Mouse (Mus musculus) forebrain, embryonic 13.5 days (tissue): Measurements from ENCODE around the gene Prdm1. TPM values are rescaled to one million over a fixed set of nuclear protein-coding genes. Genes with fewer than 3 reads are reported as not detected.
A peak's percentile ranks its signal among the peaks of the same experiment; 100 is the strongest.

ENCODE experiments used
- ATAC-seq: fragments of 200-750 bp; cut with Nextera tagmentation; 2 replicates; pipeline ENCODE4 v1.8.0; 2017
- H3K27ac ChIP-seq: fragments of 300-500 bp; sonication (generic); 2 replicates; pipeline ENCODE4 v1.5.1; 2015; ENCODE audit warnings: inconsistent platforms, mild to moderate bottlenecking, moderate library complexity
- H3K27me3 ChIP-seq: fragments of 300-500 bp; sonication (generic); 2 replicates; pipeline ENCODE4 v1.6.1; 2015; ENCODE audit warnings: mild to moderate bottlenecking, inconsistent platforms
- H3K36me3 ChIP-seq: fragments of 300-500 bp; sonication (generic); 2 replicates; pipeline ENCODE4 v1.6.1; 2015; ENCODE audit warnings: mild to moderate bottlenecking, inconsistent platforms; ENCODE audit not compliant: poor library complexity, severe bottlenecking
- H3K4me1 ChIP-seq: fragments of 300-500 bp; sonication (generic); 2 replicates; pipeline ENCODE4 v1.6.1; 2015; ENCODE audit warnings: inconsistent platforms
- H3K4me2 ChIP-seq: fragments of 300-500 bp; sonication (generic); 2 replicates; pipeline ENCODE4 v1.6.1; 2015; ENCODE audit warnings: inconsistent platforms, mild to moderate bottlenecking, moderate library complexity
- H3K4me3 ChIP-seq: fragments of 300-500 bp; sonication (generic); 2 replicates; pipeline ENCODE4 v1.5.1; 2015; ENCODE audit warnings: mild to moderate bottlenecking, inconsistent platforms
- H3K9ac ChIP-seq: fragments of 300-500 bp; sonication (generic); 2 replicates; pipeline ENCODE4 v1.6.1; 2015; ENCODE audit warnings: mild to moderate bottlenecking, inconsistent platforms
- H3K9me3 ChIP-seq: fragments of 300-500 bp; sonication (generic); replicated peaks from 2 replicates; pipeline ENCODE4 v1.6.1; 2016; ENCODE audit warnings: inconsistent platforms
- WGBS: fragments of 180-500 bp; shearing (Covaris S2); methylation state at CpG from one replicate; pipeline ENCODE4 v1.1.7; 2015; 5-methylcytosine and 5-hydroxymethylcytosine counted together
- polyA plus RNA-seq: library from polyadenylated mRNA; unstranded; fragments of >200 nt; fragmentation: Nextera tagmentation; extraction: Ambion mirVana; gene quantifications from 2 replicates; pipeline ENCODE4 v1.2.1, GENCODE M21; 2015

Gene Prdm1
- polyA plus RNA-seq, 1 experiment from 2014 or later = 0.59 TPM

DNA sequence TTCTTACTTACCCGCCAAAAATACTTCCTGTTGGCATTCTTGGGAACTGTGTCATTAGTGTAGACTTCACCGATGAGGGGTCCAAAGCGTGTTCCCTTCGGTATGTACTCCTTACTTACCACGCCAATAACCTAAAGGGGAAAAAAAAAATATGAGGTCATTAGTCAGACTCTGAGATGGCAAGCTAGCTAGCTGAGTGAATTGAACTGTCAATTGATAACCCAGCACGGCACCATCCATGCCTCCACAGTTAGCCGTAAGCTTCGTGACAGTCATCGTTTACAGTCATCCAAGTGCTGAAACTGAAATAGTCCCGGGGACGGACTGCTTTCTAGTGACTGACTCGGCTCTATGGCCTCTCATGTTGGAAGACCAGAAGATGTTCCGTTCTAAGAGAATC, 78.2 kb downstream of the Prdm1 start:
- no peaks in the 10 kb centered on the region for H3K4me1 ChIP-seq
- H3K4me3 ChIP-seq = no peak overlapping the region
- WGBS = 78% methylated on average over 13 of the region's 13 CpGs
- no peaks in the 10 kb centered on the region for H3K9me3 ChIP-seq
- ATAC-seq = no peak
- no peak overlapping the region for H3K4me2 ChIP-seq
- peaks cover 8% of the 10 kb centered on the region for H3K27me3 ChIP-seq
- H3K36me3 ChIP-seq = no peaks in the 10 kb centered on the region
- H3K9ac ChIP-seq = no peak overlapping the region
- no peak overlapping the region for H3K27ac ChIP-seq

DNA sequence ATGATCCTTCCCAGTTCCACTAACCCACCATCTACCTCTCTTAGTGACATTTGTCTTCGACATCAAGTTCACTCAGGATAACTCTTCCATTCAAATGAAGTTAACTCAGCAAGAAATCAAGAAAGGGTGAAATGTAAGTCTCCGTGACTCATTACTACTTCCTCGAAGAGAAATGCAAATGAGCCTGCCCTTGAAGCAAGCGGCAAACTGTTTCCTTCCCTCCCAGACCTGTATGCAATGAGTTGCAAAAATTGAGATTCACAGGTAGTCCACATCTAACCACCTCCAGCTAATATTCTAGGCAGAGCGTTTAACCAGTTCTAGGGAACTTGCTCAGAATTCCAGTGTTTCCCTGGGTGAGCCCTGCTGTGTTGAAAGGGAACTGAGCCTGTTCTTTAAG, 78.6 kb downstream of the Prdm1 start:
- ATAC-seq = no peak
- Histone ChIP-seq H3K9me3 (no peaks in the 10 kb centered on the region), H3K27me3 (peaks cover 4% of the 10 kb centered on the region; the same call in 1 of the 2 replicates), H3K9ac (no peak overlapping the region), H3K4me2 (no peak overlapping the region), H3K4me1 (0 out of 2 replicates have a peak, but pooled peaks cover 4% of the 10 kb centered on the region), H3K27ac (no peak overlapping the region), H3K36me3 (no peaks in the 10 kb centered on the region), H3K4me3 (no peak overlapping the region)
- 58% methylated on average over 5 of the region's 5 CpGs for WGBS

DNA sequence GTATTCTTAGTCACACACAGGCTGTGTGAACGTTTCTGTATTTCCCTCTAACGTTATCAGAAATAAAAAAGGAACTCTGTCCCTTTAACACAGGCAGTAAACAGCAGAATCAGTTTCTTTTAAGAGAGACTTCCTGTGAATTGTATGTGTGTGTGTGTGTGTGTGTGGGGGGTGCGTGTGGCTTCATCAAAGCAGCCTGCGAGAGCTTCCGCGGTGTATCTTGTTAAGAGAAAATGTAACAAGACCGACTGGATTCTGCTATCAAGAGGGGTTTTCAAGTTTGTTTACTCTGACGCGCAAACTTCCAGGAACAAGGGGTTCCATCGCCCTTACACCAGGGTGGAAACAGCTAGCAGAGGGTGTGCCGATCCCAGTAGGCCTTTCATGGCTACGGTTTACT, 80.1 kb downstream of the Prdm1 start:
- no peak overlapping the region for H3K4me3 ChIP-seq
- H3K4me1 ChIP-seq = peaks cover 19% of the 10 kb centered on the region
- H3K9me3 ChIP-seq = no peaks in the 10 kb centered on the region
- 68% methylated on average over 12 of the region's 12 CpGs for WGBS
- no peak overlapping the region for H3K9ac ChIP-seq
- H3K36me3 ChIP-seq = no peaks in the 10 kb centered on the region
- no peak overlapping the region for H3K4me2 ChIP-seq
- no peak overlapping the region for H3K27ac ChIP-seq
- H3K27me3 ChIP-seq = no peaks in the 10 kb centered on the region; the same call in 1 of the 2 replicates
- ATAC-seq = no peak

DNA sequence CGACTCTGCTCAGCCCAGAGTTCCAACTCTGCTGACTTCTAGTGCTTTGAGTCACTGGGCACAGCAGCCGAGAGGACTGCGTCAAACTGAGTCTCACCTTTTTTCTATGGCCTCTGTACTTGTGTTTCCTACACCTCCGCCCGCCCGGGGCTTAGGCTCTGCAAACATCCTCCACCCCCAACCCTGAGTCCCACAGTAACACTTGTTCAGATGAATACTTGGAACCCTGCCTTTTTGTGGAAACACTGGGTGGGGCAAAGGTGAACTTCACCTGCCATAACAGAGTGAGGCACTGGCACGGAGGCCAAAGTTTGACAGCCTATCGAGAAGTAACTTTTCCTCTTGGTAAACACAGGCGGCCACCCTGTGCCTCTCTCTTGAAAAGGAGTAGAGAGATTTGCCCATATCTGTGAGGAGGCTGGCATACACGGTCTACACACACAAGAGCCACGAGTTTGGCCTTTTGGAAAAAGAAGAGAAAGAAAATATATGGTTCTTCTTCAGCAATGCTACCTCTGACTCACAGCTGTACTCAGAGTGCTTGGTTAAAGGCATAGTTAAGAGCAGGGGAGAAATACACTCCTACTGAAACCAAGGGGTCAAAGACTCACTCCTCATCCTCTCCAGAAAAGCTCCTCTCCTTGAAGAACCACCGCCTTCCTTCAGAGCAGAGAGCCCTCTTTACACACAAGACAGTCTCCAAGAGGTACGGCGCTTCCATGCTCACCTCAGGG, 80.7 kb downstream of the Prdm1 start:
- Histone ChIP-seq H3K9ac (no peak overlapping the region), H3K4me1 (peaks cover 20% of the 10 kb centered on the region), H3K4me2 (no peak overlapping the region), H3K27ac (no peak overlapping the region), H3K36me3 (no peaks in the 10 kb centered on the region), H3K27me3 (0 out of 2 replicates have a peak, but pooled peaks cover 5% of the 10 kb centered on the region), H3K9me3 (no peaks in the 10 kb centered on the region), H3K4me3 (no peak overlapping the region)
- ATAC-seq = no peak
- WGBS = 91% methylated on average over 14 of the region's 14 CpGs

DNA sequence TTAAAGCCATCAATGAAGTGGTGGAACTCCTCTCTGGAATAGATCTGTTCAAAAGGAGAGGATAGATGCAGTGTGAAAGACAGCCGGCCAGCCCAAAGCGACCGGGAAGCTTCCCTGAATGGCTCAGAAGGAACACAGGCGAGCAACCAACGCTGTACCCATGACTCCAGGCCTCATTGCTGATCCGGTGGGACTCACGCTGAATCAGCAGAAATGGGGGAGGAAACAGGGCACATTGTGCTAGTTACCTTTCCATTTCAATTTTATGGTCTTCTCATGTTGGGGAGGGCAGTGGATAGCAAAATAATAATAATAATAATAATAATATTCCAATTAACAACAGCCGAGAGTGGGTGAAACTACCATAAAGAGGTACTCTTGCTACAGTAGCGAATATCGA, 81.3 kb downstream of the Prdm1 start:
- no peak overlapping the region for H3K9ac ChIP-seq
- no peak for ATAC-seq
- peaks cover 20% of the 10 kb centered on the region for H3K4me1 ChIP-seq
- H3K27me3 ChIP-seq = 0 out of 2 replicates have a peak, but pooled peaks cover 6% of the 10 kb centered on the region
- no peak overlapping the region for H3K4me3 ChIP-seq
- H3K9me3 ChIP-seq = no peaks in the 10 kb centered on the region
- WGBS = 85% methylated on average over 10 of the region's 10 CpGs
- H3K36me3 ChIP-seq = no peaks in the 10 kb centered on the region
- no peak overlapping the region for H3K4me2 ChIP-seq
- no peak overlapping the region for H3K27ac ChIP-seq

DNA sequence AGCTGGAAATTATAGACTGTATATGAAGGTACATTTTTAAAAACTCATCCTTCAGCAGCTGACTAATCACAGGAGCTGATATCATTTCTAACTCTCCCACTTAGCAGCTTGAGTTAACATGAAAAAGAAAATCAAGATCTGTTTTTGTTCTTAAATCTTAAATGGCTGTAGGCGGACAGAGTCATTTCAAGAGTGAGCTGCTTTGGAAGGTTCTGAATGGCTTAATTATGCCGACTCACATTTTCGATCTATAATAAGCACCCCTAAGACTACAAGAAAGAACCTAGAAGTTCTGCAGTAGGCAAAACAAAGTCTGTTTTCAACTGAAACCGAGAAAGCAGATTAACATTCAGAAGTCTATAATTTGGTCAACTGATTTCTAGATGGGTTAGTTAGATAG, 83.9 kb downstream of the Prdm1 start:
- Histone ChIP-seq H3K9me3 (no peaks in the 10 kb centered on the region), H3K27ac (no peak overlapping the region), H3K36me3 (no peaks in the 10 kb centered on the region), H3K4me2 (no peak overlapping the region), H3K27me3 (0 out of 2 replicates have a peak, but pooled peaks cover 6% of the 10 kb centered on the region), H3K4me3 (no peak overlapping the region), H3K4me1 (peaks cover 20% of the 10 kb centered on the region), H3K9ac (no peak overlapping the region)
- no peak for ATAC-seq
- 20% methylated on average over 4 of the region's 4 CpGs for WGBS

DNA sequence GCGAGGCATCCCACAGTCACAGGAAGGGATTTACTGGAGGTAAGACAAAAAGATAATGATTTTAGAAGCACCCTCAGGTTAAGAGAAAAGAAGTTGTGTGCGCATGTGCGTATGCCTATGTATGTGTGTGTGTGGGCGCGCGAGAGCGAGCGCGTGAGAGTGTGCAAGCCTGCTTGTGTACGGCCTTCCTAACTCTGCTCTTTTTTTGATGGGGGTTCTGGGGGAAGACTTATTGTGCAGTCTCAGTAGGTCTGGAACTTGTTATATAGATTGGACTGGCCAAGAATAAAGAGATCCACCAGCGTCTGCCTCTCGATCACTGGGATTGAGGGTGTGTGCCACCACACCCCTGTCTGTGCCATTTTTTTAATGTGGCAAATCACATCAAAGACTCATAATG, 84.6 kb downstream of the Prdm1 start:
- no peak; the same call in 1 of the 2 replicates for ATAC-seq

DNA sequence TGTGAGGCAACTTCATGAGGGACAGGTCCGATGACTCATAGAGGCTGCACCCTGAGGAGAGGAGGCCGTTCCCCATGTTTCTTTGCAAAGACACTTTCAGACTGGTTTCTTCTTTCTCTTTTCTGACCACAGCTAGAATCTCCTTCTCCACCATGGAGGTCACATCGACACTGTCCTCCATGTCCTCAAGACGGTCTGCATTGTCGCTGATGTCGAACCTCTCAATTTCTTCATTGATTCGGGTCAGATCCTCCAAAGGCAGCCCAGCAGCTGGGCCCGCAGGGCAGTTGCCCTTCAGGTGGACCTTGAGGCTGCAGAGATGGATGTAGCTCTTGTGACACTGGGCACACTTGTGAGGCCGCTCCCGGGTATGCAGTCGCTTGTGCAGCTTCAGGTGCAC, 88.6 kb downstream of the Prdm1 start:
- H3K27ac ChIP-seq = no peak overlapping the region
- H3K4me2 ChIP-seq = no peak overlapping the region
- WGBS = 91% methylated on average over 11 of the region's 11 CpGs
- no peak overlapping the region for H3K4me3 ChIP-seq
- H3K27me3 ChIP-seq = 0 out of 2 replicates have a peak, but pooled peaks cover 6% of the 10 kb centered on the region
- no peak overlapping the region for H3K9ac ChIP-seq
- peaks cover 20% of the 10 kb centered on the region for H3K4me1 ChIP-seq
- H3K9me3 ChIP-seq = no peaks in the 10 kb centered on the region
- no peak for ATAC-seq
- no peaks in the 10 kb centered on the region for H3K36me3 ChIP-seq

More for the DNA sequence above, 84.6 kb downstream of the Prdm1 start:
- Histone ChIP-seq H3K4me1 (peaks cover 20% of the 10 kb centered on the region), H3K4me2 (no peak overlapping the region), H3K36me3 (no peaks in the 10 kb centered on the region), H3K9ac (no peak overlapping the region), H3K9me3 (no peaks in the 10 kb centered on the region), H3K27ac (no peak overlapping the region), H3K27me3 (0 out of 2 replicates have a peak, but pooled peaks cover 6% of the 10 kb centered on the region), H3K4me3 (no peak overlapping the region)
- 59% methylated on average over 12 of the region's 12 CpGs for WGBS

DNA sequence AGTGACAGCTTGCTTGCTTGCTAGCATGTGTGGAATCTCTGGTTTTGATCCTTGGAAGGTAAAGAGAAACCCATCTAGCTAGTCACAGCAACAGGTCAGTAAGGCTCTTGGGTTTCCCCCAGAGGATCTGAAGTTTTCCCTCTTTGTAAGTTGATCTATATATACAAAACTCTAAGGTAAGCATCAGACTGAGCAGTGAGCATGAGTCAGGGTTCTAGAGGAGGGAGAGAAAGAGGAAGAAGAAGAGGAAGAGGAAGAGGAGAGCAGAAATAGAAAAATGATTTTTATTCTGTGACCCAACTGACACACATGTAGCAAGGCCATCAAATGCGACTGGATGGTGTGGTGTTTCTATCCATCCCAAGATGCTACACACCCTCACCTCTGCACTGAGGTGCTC, 90.7 kb downstream of the Prdm1 start:
- H3K36me3 ChIP-seq = no peaks in the 10 kb centered on the region
- H3K9me3 ChIP-seq = no peaks in the 10 kb centered on the region
- H3K27ac ChIP-seq = no peak overlapping the region
- no peak overlapping the region for H3K4me2 ChIP-seq
- peaks cover 4% of the 10 kb centered on the region; the same call in 1 of the 2 replicates for H3K4me1 ChIP-seq
- WGBS = 87% methylated on average over 1 of the region's 1 CpGs
- ATAC-seq = no peak
- 0 out of 2 replicates have a peak, but pooled peaks cover 2% of the 10 kb centered on the region for H3K27me3 ChIP-seq
- H3K9ac ChIP-seq = no peak overlapping the region
- no peak overlapping the region for H3K4me3 ChIP-seq

DNA sequence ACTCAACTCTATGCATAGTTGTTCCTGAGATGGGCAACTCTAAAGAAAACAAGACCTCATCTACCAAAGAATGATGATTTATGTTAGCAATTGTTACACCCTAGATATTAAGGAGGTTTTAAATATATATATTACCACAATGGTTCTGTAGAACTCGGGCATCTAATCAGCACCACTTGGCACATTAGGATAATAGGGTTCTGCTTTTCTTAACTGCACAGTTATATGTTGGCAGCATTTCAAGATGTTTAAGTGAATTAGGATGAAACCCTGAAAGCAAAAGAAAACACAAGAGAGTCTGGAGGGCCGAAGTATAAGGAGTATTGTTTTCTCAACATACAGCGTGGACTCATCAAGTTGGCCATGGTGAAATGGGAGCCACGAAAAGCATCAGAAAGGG, 92.3 kb downstream of the Prdm1 start:
- peaks cover 4% of the 10 kb centered on the region; the same call in 1 of the 2 replicates for H3K4me1 ChIP-seq
- H3K4me2 ChIP-seq = no peak overlapping the region
- no peak overlapping the region for H3K4me3 ChIP-seq
- no peaks in the 10 kb centered on the region for H3K36me3 ChIP-seq
- no peak overlapping the region for H3K9ac ChIP-seq
- no peak for ATAC-seq
- WGBS = 78% methylated on average over 4 of the region's 4 CpGs
- H3K9me3 ChIP-seq = no peaks in the 10 kb centered on the region
- H3K27me3 ChIP-seq = no peaks in the 10 kb centered on the region
- no peak overlapping the region for H3K27ac ChIP-seq

DNA sequence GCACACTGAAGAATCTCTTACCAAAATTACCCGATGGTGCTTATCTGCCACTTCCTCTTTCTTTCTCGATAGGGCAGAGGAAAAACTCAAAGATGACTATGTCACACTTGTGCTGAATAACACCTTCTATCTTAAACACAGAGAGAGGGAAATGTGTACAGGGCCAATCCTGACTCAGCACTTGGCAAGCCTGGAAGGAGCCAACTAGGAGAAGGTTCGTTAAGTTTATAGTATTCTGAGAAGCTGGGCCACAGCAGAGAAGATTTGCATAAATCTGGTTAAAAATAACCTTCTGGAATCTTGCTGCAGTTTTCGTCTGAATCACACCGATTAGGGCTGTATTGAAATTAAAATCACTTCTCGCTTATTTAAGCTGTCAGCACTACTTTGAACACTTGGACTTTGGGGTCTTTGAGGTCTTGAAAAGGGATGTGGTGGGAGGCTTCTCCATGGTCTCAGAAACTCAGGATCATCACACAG, 93.6 kb downstream of the Prdm1 start:
- Histone ChIP-seq H3K4me3 (no peak overlapping the region), H3K27ac (no peak overlapping the region), H3K9ac (no peak overlapping the region), H3K36me3 (no peaks in the 10 kb centered on the region), H3K9me3 (no peaks in the 10 kb centered on the region), H3K27me3 (no peaks in the 10 kb centered on the region), H3K4me2 (no peak overlapping the region), H3K4me1 (peaks cover 4% of the 10 kb centered on the region; the same call in 1 of the 2 replicates)
- WGBS = 55% methylated on average over 6 of the region's 6 CpGs
- 0 out of 2 replicates have a peak, but pooled peaks have one; percentile 27 for ATAC-seq

DNA sequence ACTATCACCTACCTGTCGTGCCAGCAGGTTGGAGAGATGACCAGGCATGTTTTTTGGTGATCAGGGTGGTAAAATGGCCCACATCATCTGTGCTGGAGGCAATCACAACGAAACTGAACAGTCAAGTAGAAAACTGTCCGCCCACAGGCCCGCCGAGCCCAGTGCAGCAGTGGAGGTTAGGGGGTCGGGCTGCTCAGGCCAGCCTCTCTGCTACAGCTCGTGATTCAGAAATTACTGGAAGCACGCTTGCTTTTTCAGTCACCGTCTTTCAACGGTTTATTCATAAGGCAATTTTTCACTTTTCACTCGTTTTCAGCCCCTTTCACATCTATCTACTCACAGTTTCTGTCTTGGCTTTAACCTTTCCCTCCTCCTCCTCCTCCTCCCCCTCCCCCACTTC, 96.1 kb downstream of the Prdm1 start:
- Histone ChIP-seq H3K4me1 (peaks cover 10% of the 10 kb centered on the region), H3K27me3 (no peaks in the 10 kb centered on the region), H3K4me3 (no peak overlapping the region), H3K4me2 (no peak overlapping the region), H3K36me3 (no peaks in the 10 kb centered on the region), H3K9me3 (no peaks in the 10 kb centered on the region), H3K9ac (no peak overlapping the region), H3K27ac (no peak overlapping the region)
- ATAC-seq = no peak
- WGBS = 82% methylated on average over 11 of the region's 11 CpGs
